Mouse (Mus musculus) G1E (cell line): ENCODE measurements around the gene Cnot9. TPM values are rescaled to one million over a fixed set of nuclear protein-coding genes. Genes with fewer than 3 reads are reported as not detected.

Source experiments
- ATAC-seq: 2 replicates; pipeline ENCODE4 v1.8.0; 2016; ENCODE audit warnings: mild to moderate bottlenecking; ENCODE audit not compliant: insufficient number of reproducible peaks, poor library complexity, low FRiP score, severe bottlenecking; ENCODE audit errors: extremely low read depth
- DNase-seq: peaks from one replicate; pipeline ENCODE4 v3.0.0; 2012; ENCODE audit warnings: low spot score
- H3K27me3 ChIP-seq: 2 replicates; pipeline ENCODE4 v1.6.1; 2012; ENCODE audit warnings: mild to moderate bottlenecking, low read length, inconsistent platforms; ENCODE audit not compliant: insufficient read depth
- H3K36me3 ChIP-seq: replicated peaks from 2 replicates; pipeline ENCODE3; 2012; ENCODE audit warnings: mild to moderate bottlenecking, inconsistent platforms
- H3K4me1 ChIP-seq: 2 replicates; pipeline ENCODE4 v1.6.1; 2012; ENCODE audit warnings: low read depth, low read length, inconsistent platforms, mixed read lengths; ENCODE audit not compliant: insufficient read depth
- H3K4me3 ChIP-seq: 2 replicates; pipeline ENCODE4 v1.5.1; 2012; ENCODE audit warnings: low read depth, mild to moderate bottlenecking, inconsistent platforms, low read length, moderate library complexity, mixed read lengths
- H3K9me3 ChIP-seq: replicated peaks from 2 replicates; pipeline ENCODE4 v1.6.1; 2012; ENCODE audit warnings: inconsistent platforms
- CTCF ChIP-seq: IDR thresholded peaks from 2 replicates; pipeline ENCODE4 v1.5.1; 2012; ENCODE audit warnings: low read depth, low read length, inconsistent platforms, mixed read lengths
- GATA1 ChIP-seq: IDR thresholded peaks from 2 replicates; pipeline ENCODE4 v1.6.1; 2012; ENCODE audit warnings: borderline replicate concordance, low read length, inconsistent platforms, mixed read lengths
- GATA2 ChIP-seq: IDR thresholded peaks from 2 replicates; pipeline ENCODE4 v1.6.1; 2012; ENCODE audit warnings: low read depth, low read length, inconsistent platforms, borderline replicate concordance
- POLR2AphosphoS5 ChIP-seq: IDR thresholded peaks from 2 replicates; pipeline ENCODE4 v1.6.1; 2012; ENCODE audit warnings: low read depth, low read length, inconsistent platforms; ENCODE audit not compliant: insufficient replicate concordance
- TAL1 ChIP-seq: conservative IDR thresholded peaks from 2 replicates; pipeline ENCODE4 v1.6.1; 2012; ENCODE audit warnings: low read depth, low read length, inconsistent platforms, mixed read lengths
- polyA plus RNA-seq: library from polyadenylated mRNA; stranded (reverse); fragments of >175 nt; gene quantifications from 2 replicates; pipeline ENCODE4 v1.2.3, GENCODE M21; 2012
- total RNA-seq, 2 experiments: library from RNA; stranded (forward) in 1 of 2; stranded (reverse) in 1 of 2; fragments of 200-1000 nt in 1 of 2; fragments of >200 nt in 1 of 2; fragmentation: Nextera tagmentation in 1 of 2; gene quantifications; 2 replicates each; pipeline ENCODE4 v1.2.3; 2014 to 2017

The Cnot9 gene
- total RNA-seq (2014; fragmentation: Nextera tagmentation): 158 and 183 TPM in 2 replicates
- 87.5 and 89.6 TPM in 2 replicates for total RNA-seq (2017)
- polyA plus RNA-seq: 35.9 and 37.1 TPM in 2 replicates

- peak; percentile 94 for DNase-seq
- Histone ChIP-seq H3K27me3 (no peaks in the 10 kb centered on the region), H3K4me1 (peaks cover 65% of the 10 kb centered on the region), H3K36me3 (peaks cover 42% of the 10 kb centered on the region), H3K9me3 (no peaks in the 10 kb centered on the region), H3K4me3 (peak within 1 kb of the TSS; percentile 90)
- no peak for TF ChIP-seq TAL1
- no peak for TF ChIP-seq GATA1
- no peak for TF ChIP-seq POLR2AphosphoS5
- peak; percentile 88 for ATAC-seq
These were observed at the start of gene Cnot9 for GRCm38 (mm10) chr1:74505721-74506464. Cnot9 (plus strand) TSS chr1:74506058.

GRCm38 (mm10) chr1:74460273-74460672 lies 45.6 kb upstream of the Cnot9 start:
- peaks cover 82% of the 10 kb centered on the region for H3K36me3 ChIP-seq
- no peak overlapping the region for H3K4me3 ChIP-seq
- H3K9me3 ChIP-seq: no peaks in the 10 kb centered on the region
- DNase-seq (no peak), ATAC-seq (peak; percentile 28; the same call in 1 of the 2 replicates)
- no peaks in the 10 kb centered on the region for H3K4me1 ChIP-seq
- no peak for TF ChIP-seq GATA2
- TF ChIP-seq CTCF: peak; percentile 46
- H3K27me3 ChIP-seq: no peaks in the 10 kb centered on the region

GRCm38 (mm10) chr1:74485792-74486191 lies 20.1 kb upstream of the Cnot9 start:
- H3K4me3 ChIP-seq: no peak overlapping the region
- no peak for ATAC-seq
- H3K27me3 ChIP-seq: no peaks in the 10 kb centered on the region
- peaks cover 90% of the 10 kb centered on the region for H3K36me3 ChIP-seq
- DNase-seq: no peak
- TF ChIP-seq GATA1 (no peak), TAL1 (no peak), CTCF (no peak), GATA2 (no peak), POLR2AphosphoS5 (no peak)
- no peaks in the 10 kb centered on the region for H3K4me1 ChIP-seq
- no peaks in the 10 kb centered on the region for H3K9me3 ChIP-seq

- no peak overlapping the region for H3K4me3 ChIP-seq
- DNase-seq: no peak
- H3K9me3 ChIP-seq: no peaks in the 10 kb centered on the region
- H3K4me1 ChIP-seq: peaks cover 34% of the 10 kb centered on the region
- H3K36me3 ChIP-seq: peaks cover 42% of the 10 kb centered on the region
- no peaks in the 10 kb centered on the region for H3K27me3 ChIP-seq
- no peak for TF ChIP-seq TAL1
- no peak for TF ChIP-seq CTCF
- TF ChIP-seq GATA2: no peak
- no peak for TF ChIP-seq GATA1
- TF ChIP-seq POLR2AphosphoS5: no peak
- ATAC-seq: no peak
These were observed 4.8 kb upstream of the Cnot9 start for GRCm38 (mm10) chr1:74501106-74501505.

- H3K4me1 ChIP-seq: peaks cover 62% of the 10 kb centered on the region
- H3K36me3 ChIP-seq: peaks cover 44% of the 10 kb centered on the region
- DNase-seq (no peak), ATAC-seq (no peak)
- H3K4me3 ChIP-seq: peak overlapping the region; percentile 90
- no peaks in the 10 kb centered on the region for H3K9me3 ChIP-seq
- no peak for TF ChIP-seq GATA1
- H3K27me3 ChIP-seq: no peaks in the 10 kb centered on the region
These were observed 501 bp upstream of the Cnot9 start for GRCm38 (mm10) chr1:74505393-74505720.

- Histone ChIP-seq H3K27me3 (no peaks in the 10 kb centered on the region), H3K4me1 (peaks cover 63% of the 10 kb centered on the region), H3K9me3 (no peaks in the 10 kb centered on the region), H3K36me3 (peaks cover 41% of the 10 kb centered on the region), H3K4me3 (peak overlapping the region; percentile 90)
- DNase-seq: peak; percentile 84
- no peak for TF ChIP-seq CTCF
- no peak for TF ChIP-seq TAL1
- no peak for TF ChIP-seq POLR2AphosphoS5
- TF ChIP-seq GATA2: no peak
- no peak for TF ChIP-seq GATA1
- no peak for ATAC-seq
These were observed 618 bp downstream of the Cnot9 start for GRCm38 (mm10) chr1:74506471-74506881.

- TF ChIP-seq GATA2: no peak
- TF ChIP-seq POLR2AphosphoS5: no peak
- no peak for TF ChIP-seq CTCF
- no peak for TF ChIP-seq GATA1
- TF ChIP-seq TAL1: no peak
- no peak for DNase-seq
- no peaks in the 10 kb centered on the region for H3K27me3 ChIP-seq
These were observed 1.9 kb downstream of the Cnot9 start for GRCm38 (mm10) chr1:74507780-74508179.

More at GRCm38 (mm10) chr1:74507780-74508179, 1.9 kb downstream of the Cnot9 start:
- ATAC-seq: no peak
- H3K36me3 ChIP-seq: peaks cover 41% of the 10 kb centered on the region
- H3K4me3 ChIP-seq: peak overlapping the region; percentile 90; the same call in 1 of the 2 replicates
- no peaks in the 10 kb centered on the region for H3K9me3 ChIP-seq
- peaks cover 60% of the 10 kb centered on the region for H3K4me1 ChIP-seq
